16 mouse cellular contexts compared by ENCODE assay signal in genomic region chr7:80777151-80777550, GRCm38 (mm10). TPM values are rescaled to one million over a fixed set of nuclear protein-coding genes. Genes with fewer than 3 reads are reported as not detected.
DNase-seq lines count a peak whose midpoint lies in the region; ATAC-seq and TF ChIP-seq lines count a peak whose summit lies in the region.
"Had no signal": no experiment of that assay in that cellular context is flagged by ENCODE, and none has a peak within 500 bp of the region (broad histone marks: within the 10 kb centered on the region; RNA-seq: fewer than 3 reads in every experiment).

No protein-coding gene starts in this region.

- TF ChIP-seq POLR2A in spleen, adult 2 months (IDR thresholded peaks at IDR 0.05; ENCODE audit: low read depth, low read length) = no peak

- H3K4me2 ChIP-seq in heart, embryonic 16.5 days (ENCODE audit: low read depth, low read length) = peak overlapping the region; percentile 4; the same call in 1 of the 2 replicates
- H3K4me2 ChIP-seq: forebrain, embryonic 13.5 days; liver, embryonic 12.5 days; lung, embryonic 14.5 days had no signal

- no peak for DNase-seq in gastrocnemius, adult 2 months
- no peak for DNase-seq in gastrocnemius, postnatal 36 days
- no peak for DNase-seq in heart, adult 18-20 months
- DNase-seq in spleen, adult 2 months (ENCODE audit: low read depth in 1 of 2, low spot score in 2 of 2) = no peak
- DNase-seq in spleen, postnatal 4 days (ENCODE audit: low spot score in 2 of 2) = no peak
- DNase-seq in thymus, postnatal 36 days = no peak
- DNase-seq in right cerebral cortex, postnatal 14 days = no peak
- DNase-seq: adrenal gland, postnatal 10 days; cerebellum, adult 8-10 months; kidney, adult 2 months; lung, embryonic 14.5 days; midbrain, embryonic 14.5 days had no signal

- H3K27me3 ChIP-seq in heart, embryonic 16.5 days (ENCODE audit: control insufficient read depth, insufficient read depth, low read length) = no peaks in the 10 kb centered on the region
- H3K27me3 ChIP-seq in spleen, adult 2 months (ENCODE audit: control insufficient read depth, insufficient read depth, low read length) = no peaks in the 10 kb centered on the region
- H3K27me3 ChIP-seq: forebrain, embryonic 13.5 days; liver, embryonic 12.5 days had no signal

- H3K27ac ChIP-seq in gastrocnemius, adult 2 months = peak overlapping the region; percentile 58
- H3K27ac ChIP-seq in heart, embryonic 16.5 days (ENCODE audit: low read length) = peak overlapping the region; percentile 60
- peak overlapping the region; percentile 93 for H3K27ac ChIP-seq in spleen, adult 2 months (ENCODE audit: insufficient read depth, low read length)
- H3K27ac ChIP-seq: forebrain, embryonic 13.5 days; liver, embryonic 12.5 days had no signal

- peak overlapping the region; percentile 5; the same call in 1 of the 2 replicates for H3K4me3 ChIP-seq in gastrocnemius, adult 2 months
- no peak overlapping the region for H3K4me3 ChIP-seq in heart, embryonic 16.5 days (ENCODE audit: low read length)
- H3K4me3 ChIP-seq in spleen, adult 2 months (ENCODE audit: extremely low read depth, insufficient read depth, insufficient read length) = no peak overlapping the region
- H3K4me3 ChIP-seq: forebrain, embryonic 13.5 days; liver, embryonic 12.5 days had no signal

- H3K9ac ChIP-seq in heart, embryonic 16.5 days (ENCODE audit: low read length) = peak overlapping the region; percentile 21; the same call in 1 of the 2 replicates
- H3K9ac ChIP-seq: forebrain, embryonic 13.5 days; liver, embryonic 12.5 days; lung, embryonic 14.5 days had no signal

- H3K36me3 ChIP-seq in heart, embryonic 16.5 days (ENCODE audit: control insufficient read depth, insufficient read depth) = no peaks in the 10 kb centered on the region
- H3K36me3 ChIP-seq in spleen, adult 2 months (ENCODE audit: control insufficient read depth, insufficient read depth, low read length) = no peaks in the 10 kb centered on the region
- H3K36me3 ChIP-seq: liver, embryonic 12.5 days had no signal

- peaks cover 43% of the 10 kb centered on the region for H3K4me1 ChIP-seq in heart, embryonic 16.5 days (ENCODE audit: control insufficient read depth, insufficient read depth, low read length)
- peaks cover 53% of the 10 kb centered on the region for H3K4me1 ChIP-seq in spleen, adult 2 months (ENCODE audit: control insufficient read depth, insufficient read depth, insufficient read length)

- no peak for TF ChIP-seq CTCF in gastrocnemius, adult 2 months (IDR thresholded peaks at IDR 0.05)
- no peak for TF ChIP-seq CTCF in spleen, adult 2 months (IDR thresholded peaks at IDR 0.05; ENCODE audit: extremely low read depth, insufficient read depth, insufficient read length, insufficient replicate concordance)

- intact Hi-C loops in gastrocnemius, adult 2 months (cut with DNase I) = no loop called here
- intact Hi-C loops in gastrocnemius, postnatal 36 days (cut with DNase I) = no loop called here

- no peak for ATAC-seq in heart, embryonic 16.5 days (replicated peaks; ENCODE audit: extremely low read depth, insufficient read depth, low FRiP score)
- ATAC-seq: forebrain, embryonic 13.5 days; hindbrain, embryonic 16.5 days; liver, embryonic 12.5 days had no signal

- H3K9me3 ChIP-seq in heart, embryonic 16.5 days (replicated peaks; ENCODE audit: control insufficient read depth, low read length) = no peaks in the 10 kb centered on the region
- H3K9me3 ChIP-seq: forebrain, embryonic 13.5 days; liver, embryonic 12.5 days had no signal

- 44% methylated on average over 8 of the region's 8 CpGs for WGBS in heart, embryonic 16.5 days
- 67% methylated on average over 8 of the region's 8 CpGs for WGBS in spleen, adult 2 months

RNA-seq across cellular contexts. Expression of gene Iqgap1, which starts 48.6 kb away (rescaled TPM):
- 10 to 100 TPM; 14.8 to 16.0 TPM for total RNA-seq in gastrocnemius, adult 2 months (2021)
- 10 to 100 TPM; 15.7 to 17.2 TPM for total RNA-seq in gastrocnemius, postnatal 36 days (2021)
- 49.0 and 51.6 TPM in 2 replicates for polyA plus RNA-seq in heart, embryonic 16.5 days (2015; fragmentation: Nextera tagmentation; extraction: Ambion mirVana)
- 10 to 100 TPM; 32.7 to 35.3 TPM for total RNA-seq in heart, adult 18-20 months (2021)
- polyA plus RNA-seq in spleen, adult 2 months (2012; rRNA removed) = 55.9 and 70.9 TPM in 2 replicates
